Mouse (Mus musculus) gastrocnemius, postnatal 25 days (tissue): Measurements from ENCODE around the gene Klc2. TPM values are rescaled to one million over a fixed set of nuclear protein-coding genes. Genes with fewer than 3 reads are reported as not detected.

Experiments used
- total RNA-seq, 2 experiments: library from RNA; stranded (reverse); gene quantifications; 1 replicate in 1 of 2; 2 replicates in 1 of 2; pipeline ENCODE4 v1.2.3; 2021

Klc2 gene
- total RNA-seq, 2 experiments from 2014 or later: 51.9 TPM

Other genes with a start within 250 kb of the Klc2 start
- gene Actn3, start 240.7 kb downstream of the Klc2 start, total RNA-seq: 1,000 to 10,000 TPM; 7,181 to 7,860 TPM
- 1 to 10 TPM; 2.4 to 2.8 TPM for gene Zdhhc24, start 239.9 kb downstream of the Klc2 start, total RNA-seq
- gene Bbs1, start 211.9 kb downstream of the Klc2 start, total RNA-seq: 1 to 10 TPM; 1.6 to 2.6 TPM
- 10 to 100 TPM; 15.6 to 23.4 TPM for gene Dpp3, start 190.3 kb downstream of the Klc2 start, total RNA-seq
- 1 to 10 TPM in 1 of 2 experiments, under 1 TPM in 1; 0.87 to 1.2 TPM for gene Peli3, start 175.4 kb downstream of the Klc2 start, total RNA-seq
- 10 to 100 TPM; 57.6 to 59.6 TPM for gene Mrpl11, start 156.4 kb downstream of the Klc2 start, total RNA-seq
- not detected for gene Npas4, start 128.2 kb downstream of the Klc2 start, total RNA-seq
- gene Slc29a2, start 94.7 kb downstream of the Klc2 start, total RNA-seq: 10 to 100 TPM in 1 of 2 experiments, 1 to 10 TPM in 1; 7.9 to 11.6 TPM
- gene B4gat1, start 79.7 kb downstream of the Klc2 start, total RNA-seq: 10 to 100 TPM; 17.9 to 20.1 TPM
- gene AC124502.3, start 79.7 kb downstream of the Klc2 start, total RNA-seq: 1 to 10 TPM in 1 of 2 experiments, under 1 TPM in 1; 0.26 to 1.4 TPM
- 10 to 100 TPM; 11.6 to 12.6 TPM for gene Brms1, start 77.2 kb downstream of the Klc2 start, total RNA-seq
- 1 to 10 TPM; 1.3 to 2.1 TPM for gene Rin1, start 68.1 kb downstream of the Klc2 start, total RNA-seq
- 10 to 100 TPM; 13.8 to 23.3 TPM for gene Cd248, start 50.5 kb downstream of the Klc2 start, total RNA-seq
- not detected for gene Tmem151a, start 33.0 kb downstream of the Klc2 start, total RNA-seq
- 10 to 100 TPM; 38.1 to 47.5 TPM for gene Yif1a, start 30.0 kb downstream of the Klc2 start, total RNA-seq
- gene Cnih2, start 20.0 kb downstream of the Klc2 start, total RNA-seq: not detected
- gene Rab1b, start 11.5 kb downstream of the Klc2 start, total RNA-seq: 100 to 1,000 TPM; 113 to 127 TPM
- gene Pacs1, start 154.6 kb upstream of the Klc2 start, total RNA-seq: 1 to 10 TPM; 5.6 to 6.5 TPM
- 10 to 100 TPM; 65.4 to 69.5 TPM for gene Sf3b2, start 176.9 kb upstream of the Klc2 start, total RNA-seq
- gene Gal3st3, start 179.8 kb upstream of the Klc2 start, total RNA-seq: not detected
- gene Catsper1, start 217.2 kb upstream of the Klc2 start, total RNA-seq: not detected
- gene Cst6, start 231.0 kb upstream of the Klc2 start, total RNA-seq: 10 to 100 TPM; 19.7 to 41.3 TPM
- 10 to 100 TPM; 12.7 to 13.4 TPM for gene Eif1ad, start 248.2 kb upstream of the Klc2 start, total RNA-seq
- gene Banf1, start 248.6 kb upstream of the Klc2 start, total RNA-seq: 100 to 1,000 TPM; 114 to 122 TPM